Mouse (Mus musculus): ENCODE measurements around the gene Afdn.
"Not testable (repeated sequence)": the region's sequence is repeated elsewhere in the genome, so short reads cannot be mapped to it uniquely, and the experiment has no call there.

The Afdn gene

GRCm38 (mm10) chr17:13866951-13867351, 106.6 kb downstream of the Afdn start:
- DNase-seq (ENCODE audit: extremely low spot score, low spot score): no peak

GRCm38 (mm10) chr17:13867475-13867874, 107.1 kb downstream of the Afdn start:
- no peak for DNase-seq (ENCODE audit: extremely low spot score, low spot score)

GRCm38 (mm10) chr17:13870236-13870635, 109.9 kb downstream of the Afdn start:
- DNase-seq (ENCODE audit: extremely low spot score, low spot score): no peak

GRCm38 (mm10) chr17:13874245-13874644, 113.9 kb downstream of the Afdn start:
- no peak for DNase-seq (ENCODE audit: extremely low spot score, low spot score)

GRCm38 (mm10) chr17:13877460-13877859, 117.1 kb downstream of the Afdn start:
- DNase-seq (ENCODE audit: extremely low spot score, low spot score): no peak

- DNase-seq (ENCODE audit: extremely low spot score, low spot score): no peak
Measured at GRCm38 (mm10) chr17:13879731-13880130, 119.4 kb downstream of the Afdn start.

- no peak for DNase-seq (ENCODE audit: extremely low spot score, low spot score)
Measured at GRCm38 (mm10) chr17:13883540-13883939, 123.2 kb downstream of the Afdn start.

- no peak for DNase-seq (ENCODE audit: extremely low spot score, low spot score)
Measured at GRCm38 (mm10) chr17:13889818-13890434, 129.6 kb downstream of the Afdn start.

- DNase-seq (ENCODE audit: extremely low spot score, low spot score): no peak
Measured at GRCm38 (mm10) chr17:13890932-13891331, 130.6 kb downstream of the Afdn start.

GRCm38 (mm10) chr17:13898838-13899237, 138.5 kb downstream of the Afdn start:
- DNase-seq (ENCODE audit: extremely low spot score, low spot score): no peak

GRCm38 (mm10) chr17:13899241-13899640, 138.9 kb downstream of the Afdn start:
- DNase-seq (ENCODE audit: extremely low spot score, low spot score): no peak

GRCm38 (mm10) chr17:13903793-13904192, 143.5 kb downstream of the Afdn start:
- no peak for DNase-seq (ENCODE audit: extremely low spot score, low spot score)

- DNase-seq (ENCODE audit: extremely low spot score, low spot score): no peak
Measured at GRCm38 (mm10) chr17:13907082-13907481, 146.7 kb downstream of the Afdn start.

GRCm38 (mm10) chr17:13907681-13908080, 147.3 kb downstream of the Afdn start:
- DNase-seq (ENCODE audit: extremely low spot score, low spot score): no peak

- no peak for DNase-seq (ENCODE audit: extremely low spot score, low spot score)
Measured at GRCm38 (mm10) chr17:13913951-13914350, 153.6 kb downstream of the Afdn start.

GRCm38 (mm10) chr17:13914531-13914930, 154.2 kb downstream of the Afdn start:
- no peak for DNase-seq (ENCODE audit: extremely low spot score, low spot score)

- no peak for DNase-seq (ENCODE audit: extremely low spot score, low spot score)
Measured at GRCm38 (mm10) chr17:13920771-13921170, 160.4 kb downstream of the Afdn start.

- no peak for DNase-seq (ENCODE audit: extremely low spot score, low spot score)
Measured at GRCm38 (mm10) chr17:13923418-13923817, 163.1 kb downstream of the Afdn start.

GRCm38 (mm10) chr17:13924588-13924987, 164.2 kb downstream of the Afdn start:
- DNase-seq (ENCODE audit: extremely low spot score, low spot score): no peak

- DNase-seq (ENCODE audit: extremely low spot score, low spot score): no peak
Measured at GRCm38 (mm10) chr17:13925931-13926330, 165.6 kb downstream of the Afdn start.

- no peak for DNase-seq (ENCODE audit: extremely low spot score, low spot score)
Measured at GRCm38 (mm10) chr17:13930421-13930820, 170.1 kb downstream of the Afdn start.

- not testable (repeated sequence) for DNase-seq (ENCODE audit: extremely low spot score, low spot score)
Measured at GRCm38 (mm10) chr17:13935364-13935763, 175.0 kb downstream of the Afdn start.

- DNase-seq (ENCODE audit: extremely low spot score, low spot score): no peak
Measured at GRCm38 (mm10) chr17:13937787-13938186, 177.4 kb downstream of the Afdn start.

- DNase-seq (ENCODE audit: extremely low spot score, low spot score): no peak
Measured at GRCm38 (mm10) chr17:13938652-13939051, 178.3 kb downstream of the Afdn start.
